Mouse (Mus musculus) CH12.LX (cell line): ENCODE results near the gene Nat8f7.
"Not testable (repeated sequence)": the region's sequence is repeated elsewhere in the genome, so short reads cannot be mapped to it uniquely, and the experiment has no call there.

Source experiments
- GABPA ChIP-seq: IDR thresholded peaks from 2 replicates; pipeline ENCODE4 v1.6.1; 2012; ENCODE audit warnings: low read depth, low read length, improper control_type of control experiment, inconsistent platforms; ENCODE audit not compliant: insufficient replicate concordance
- MAX ChIP-seq: IDR thresholded peaks from 2 replicates; pipeline ENCODE4 v1.6.1; 2011; ENCODE audit warnings: low read length, improper control_type of control experiment
- ZMIZ1 ChIP-seq: IDR thresholded peaks from 2 replicates; pipeline ENCODE4 v1.6.1; 2012; ENCODE audit warnings: low read depth, mild to moderate bottlenecking, inconsistent platforms, low read length, improper control_type of control experiment

DNA sequence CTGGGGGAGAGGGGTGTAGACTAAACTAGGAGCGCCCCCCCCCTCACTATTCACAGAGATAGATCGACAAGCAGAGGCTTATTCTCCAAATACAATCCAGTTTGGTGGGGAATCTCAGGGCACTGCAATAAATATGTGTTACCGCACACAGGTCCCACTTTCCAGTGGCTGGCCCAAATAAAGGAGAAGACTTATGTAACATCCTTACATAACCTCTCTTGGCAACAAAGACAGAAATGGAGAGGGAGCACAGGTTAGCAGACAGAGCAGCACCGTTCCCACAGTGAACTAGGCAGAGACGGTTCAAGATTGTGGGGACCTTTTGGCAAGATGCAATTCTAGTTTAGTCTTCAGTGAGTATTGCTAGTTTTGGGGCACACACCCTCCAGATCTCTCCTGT lies 3.8 kb downstream of the Nat8f7 start:
- not testable (repeated sequence) for TF ChIP-seq ZMIZ1, MAX, GABPA
